Mouse (Mus musculus): ENCODE data around the gene Tmem254a. TPM values are rescaled to one million over a fixed set of nuclear protein-coding genes. Genes with fewer than 3 reads are reported as not detected.

The Tmem254a gene
- 1 to 10 TPM; 3.4 to 9.3 TPM for polyA plus RNA-seq (2017; shearing (Covaris generic))

DNA sequence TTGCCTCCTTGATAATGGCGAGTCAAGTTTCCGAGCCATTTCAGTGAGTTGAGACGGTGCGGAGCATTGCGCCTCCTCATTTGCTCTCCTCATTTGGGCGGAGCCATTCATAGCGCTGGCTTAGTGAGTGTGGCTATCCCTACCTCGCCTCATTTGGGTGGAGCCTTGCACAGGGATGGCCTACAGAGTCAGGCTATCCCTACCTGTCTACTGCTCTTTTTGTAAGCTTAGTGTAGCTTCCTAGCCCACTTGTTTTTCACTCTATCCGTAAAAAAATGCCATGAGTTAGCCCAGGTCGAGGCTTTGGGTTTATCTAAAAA, at the start of gene Tmem254a:
TSS of gene Tmem254a (minus strand) at position 111 of the 320 bp plus-strand sequence.

GRCm38 (mm10) chr14:25938004-25938403, 10.5 kb upstream of the Tmem254a start, which contains the start of gene Cphx1:
Gene Cphx1 (plus strand): TSS chr14:25938304.

GRCm38 (mm10) chr14:25903000-25903399, 24.5 kb downstream of the Tmem254a start, which contains the start of gene Plac9a:
Gene Plac9a (minus strand): TSS chr14:25903100.

Other genes with a start within 250 kb of the Tmem254a start
- gene Ppif, start 233.5 kb downstream of the Tmem254a start, polyA plus RNA-seq (2017; shearing (Covaris generic)) = 10 to 100 TPM; 37.0 to 48.1 TPM
- 1 to 10 TPM in 1 of 2 experiments, under 1 TPM in 1; 0.93 to 2.5 TPM for gene Zcchc24, start 158.6 kb downstream of the Tmem254a start, polyA plus RNA-seq (2017; shearing (Covaris generic))
- gene Anxa11, start 85.5 kb downstream of the Tmem254a start, polyA plus RNA-seq (2017; shearing (Covaris generic)) = 10 to 100 TPM; 52.7 to 74.8 TPM
- gene Plac9a, start 24.6 kb downstream of the Tmem254a start, polyA plus RNA-seq (2017; shearing (Covaris generic)) = not detected
- under 1 TPM in 1 of 2 experiments, not detected in 1; 0.32 TPM for gene Cphx1, start 10.6 kb upstream of the Tmem254a start, polyA plus RNA-seq (2017; shearing (Covaris generic))
- under 1 TPM in 1 of 2 experiments, not detected in 1; 0.22 TPM for gene Duxbl1, start 50.9 kb upstream of the Tmem254a start, polyA plus RNA-seq (2017; shearing (Covaris generic))
- gene Gm9780, start 115.0 kb upstream of the Tmem254a start, polyA plus RNA-seq (2017; shearing (Covaris generic)) = not detected
- 100 to 1,000 TPM in 1 of 2 experiments, 10 to 100 TPM in 1; 75.8 to 118 TPM for gene Tmem254c, start 139.7 kb upstream of the Tmem254a start, polyA plus RNA-seq (2017; shearing (Covaris generic))
- gene Cphx2, start 153.8 kb upstream of the Tmem254a start, polyA plus RNA-seq (2017; shearing (Covaris generic)) = not detected
- gene Cphx3, start 154.6 kb upstream of the Tmem254a start, polyA plus RNA-seq (2017; shearing (Covaris generic)) = not detected
- gene Duxbl2, start 190.7 kb upstream of the Tmem254a start, polyA plus RNA-seq (2017; shearing (Covaris generic)) = not detected

All from activated CD4-positive, CD25-positive, alpha-beta regulatory T cell (primary cell).